Mouse (Mus musculus) cerebellum, postnatal 25 days (tissue): ENCODE data around the gene Gm10320.

Source experiments
- DNase-seq, 2 experiments: peaks; one replicate each; pipeline ENCODE4 v3.0.0; 2021; ENCODE audit warnings: mixed read lengths in 2 of 2

Gene Gm10320

DNA sequence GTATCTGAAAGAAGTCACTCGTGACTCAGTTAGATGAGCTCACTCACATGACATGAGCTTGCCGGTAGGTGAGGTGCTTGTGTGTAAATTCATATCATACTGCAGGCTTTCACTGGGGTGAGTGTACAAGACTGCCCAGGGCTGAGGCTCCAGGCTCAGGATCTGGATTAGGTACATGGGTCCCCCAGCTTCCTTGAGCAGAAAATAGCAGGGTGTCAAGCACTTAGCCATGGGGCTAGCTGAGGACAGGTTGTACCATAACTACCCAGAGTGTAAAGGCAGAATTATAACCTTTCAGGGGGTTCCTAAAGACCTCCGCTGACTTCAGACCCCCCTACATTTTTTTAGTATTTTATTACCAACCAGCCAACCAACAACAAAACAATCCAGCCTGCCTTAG lies at the start of gene Gm10320:
TSS of gene Gm10320 (minus strand) at position 93 of the 400 bp plus-strand sequence.
- DNase-seq = no peak

DNA sequence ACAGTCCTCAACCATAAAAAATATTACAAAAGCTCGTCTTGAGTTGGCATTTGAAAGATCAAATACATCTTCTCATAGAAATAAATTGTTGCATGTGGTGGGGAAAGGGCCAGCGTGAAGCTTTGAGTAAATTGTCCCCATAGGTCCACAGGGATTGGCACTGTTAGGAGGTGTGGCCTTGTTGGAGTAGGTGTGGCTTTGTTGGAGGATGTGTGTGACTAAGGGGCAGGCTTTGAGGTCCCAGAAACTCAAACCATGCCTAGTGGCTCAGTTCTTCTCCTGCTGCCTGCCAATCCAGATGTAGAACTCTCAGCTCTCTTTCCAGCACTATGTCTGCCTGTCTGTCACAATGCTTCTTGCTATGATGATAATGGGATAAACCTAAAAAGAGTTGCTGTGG lies 49.8 kb upstream of the Gm10320 start:
- DNase-seq = no peak

DNA sequence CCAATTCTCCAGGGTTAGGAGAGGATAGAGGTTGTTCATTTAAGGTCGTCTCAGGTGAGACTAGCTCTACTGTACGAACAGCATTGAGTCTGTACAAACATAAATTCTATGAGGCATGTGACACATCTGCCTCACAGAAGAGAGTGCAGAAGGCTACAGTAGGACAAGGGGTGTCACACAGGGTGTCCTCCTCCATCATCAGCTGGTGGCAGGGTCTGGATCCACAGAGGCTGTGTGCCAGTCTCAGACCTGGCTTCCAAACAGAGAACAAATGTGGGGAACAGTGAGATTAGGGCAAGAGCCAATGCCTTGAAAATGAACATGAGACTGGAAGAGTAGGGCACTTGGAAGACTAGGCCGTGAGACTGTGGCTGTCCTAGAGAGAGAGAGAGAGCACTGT lies 48.4 kb upstream of the Gm10320 start:
- no peak for DNase-seq

DNA sequence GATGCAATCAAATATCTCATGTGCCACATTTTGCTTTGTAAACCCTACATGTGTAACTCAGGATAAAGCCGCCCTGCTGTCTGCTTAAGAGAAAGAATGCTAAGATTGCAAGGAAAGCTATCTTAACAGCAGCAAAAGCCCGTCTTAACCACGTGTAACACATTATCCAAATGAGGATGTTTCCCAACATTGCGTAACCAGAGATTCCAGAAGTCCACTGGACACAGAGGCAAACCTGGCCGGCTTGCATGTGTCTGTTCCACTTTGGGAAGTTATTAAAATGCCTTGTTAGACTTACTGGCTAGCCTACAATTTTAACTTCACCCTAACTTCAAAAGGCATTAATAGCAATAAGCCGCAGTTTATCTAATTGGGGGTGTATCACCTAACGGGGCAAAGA lies 47.5 kb upstream of the Gm10320 start:
- DNase-seq = no peak

DNA sequence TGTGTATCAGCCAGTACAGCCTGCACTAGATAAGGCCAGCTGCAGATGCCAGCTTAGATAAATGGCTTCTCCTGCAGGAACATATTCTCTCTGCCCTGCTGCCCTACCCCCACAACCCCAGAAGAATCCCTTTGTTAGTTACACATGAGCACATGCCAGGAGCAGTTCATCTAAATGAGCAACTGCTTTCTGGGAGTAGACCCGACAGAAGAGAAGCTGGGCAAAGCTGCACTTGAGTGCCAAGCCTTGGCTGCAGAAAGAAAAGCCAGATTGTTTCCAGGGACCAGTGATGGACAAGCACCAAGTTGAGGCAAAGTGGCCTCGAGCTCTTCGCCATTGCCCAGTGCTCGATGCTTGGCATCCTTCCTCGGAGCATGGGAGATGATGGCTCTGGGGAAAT lies 46.8 kb upstream of the Gm10320 start:
- peak in 1 of 2 experiments; percentile 12 for DNase-seq

DNA sequence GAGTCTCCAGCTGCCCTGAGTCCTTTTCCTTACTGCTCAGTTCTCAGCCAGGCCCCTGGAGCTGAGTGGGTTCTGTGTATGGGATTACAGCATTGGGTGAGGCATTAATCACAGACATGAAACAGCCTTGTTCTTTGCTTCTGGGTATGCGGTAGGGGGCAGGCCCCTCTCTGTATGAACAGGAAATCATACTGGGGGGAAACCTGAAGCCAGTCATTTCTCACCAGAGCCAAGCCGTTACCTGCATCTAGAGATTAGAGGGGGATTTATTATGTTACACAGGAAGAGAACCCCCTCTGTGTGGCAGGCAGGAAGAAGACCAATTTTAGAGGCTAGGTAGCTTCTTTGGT lies 43.1 kb upstream of the Gm10320 start:
- DNase-seq = no peak

DNA sequence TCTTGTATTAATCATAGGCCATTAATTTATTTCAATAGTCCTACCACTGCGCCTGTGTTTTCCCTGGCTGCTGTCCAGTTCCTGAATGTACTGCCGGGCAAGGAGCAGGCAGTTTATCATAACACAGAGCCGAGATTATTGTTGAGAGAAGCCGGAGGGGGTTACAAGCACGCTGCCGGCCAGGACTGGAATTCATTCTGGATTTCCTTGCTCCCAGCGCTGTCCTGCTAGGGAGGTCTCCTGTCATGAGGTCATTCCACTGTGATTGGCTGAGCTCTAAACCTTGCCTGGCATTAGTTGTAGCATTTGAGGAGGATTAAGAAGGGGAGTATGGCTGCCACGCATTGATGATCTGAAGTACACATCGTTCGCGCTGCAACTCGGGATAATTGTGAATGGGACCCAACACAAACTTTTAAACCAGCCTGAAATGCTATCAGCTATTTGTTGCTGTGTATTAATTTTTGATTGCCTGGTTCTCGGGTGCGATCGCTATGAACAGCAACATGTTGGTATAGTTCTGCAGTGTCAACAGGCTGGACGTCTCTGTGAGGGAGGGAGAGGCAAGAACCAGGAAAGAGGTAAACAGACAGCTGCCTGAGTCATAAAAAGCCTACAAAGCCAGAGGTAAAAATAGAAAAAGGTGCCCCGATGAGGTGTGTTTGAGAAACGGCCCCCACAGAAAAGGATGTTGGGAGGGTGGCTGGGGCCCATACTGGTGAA lies 42.5 kb upstream of the Gm10320 start:
- DNase-seq = peak; percentile 27 to 65

DNA sequence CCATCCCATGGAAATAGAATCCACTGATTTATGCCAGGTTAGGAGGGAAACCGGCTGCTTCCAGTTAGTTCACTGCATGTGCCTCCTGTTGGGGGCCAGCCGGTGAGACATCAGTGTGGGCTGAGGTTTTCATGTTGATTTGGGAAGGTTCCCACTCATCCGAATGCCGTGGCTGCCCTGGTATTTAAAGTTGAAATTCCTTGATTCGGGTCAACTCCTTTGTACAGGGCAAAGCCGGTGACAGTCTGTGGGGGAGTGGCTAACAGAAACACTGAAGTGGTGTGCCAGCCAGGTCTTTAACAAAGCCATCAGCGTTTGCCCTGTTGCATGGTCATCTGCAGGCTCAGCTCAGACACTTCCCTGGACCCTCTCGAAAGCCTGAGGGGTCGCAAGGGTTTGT lies 41.6 kb upstream of the Gm10320 start:
- DNase-seq = peak; percentile 14 to 15

DNA sequence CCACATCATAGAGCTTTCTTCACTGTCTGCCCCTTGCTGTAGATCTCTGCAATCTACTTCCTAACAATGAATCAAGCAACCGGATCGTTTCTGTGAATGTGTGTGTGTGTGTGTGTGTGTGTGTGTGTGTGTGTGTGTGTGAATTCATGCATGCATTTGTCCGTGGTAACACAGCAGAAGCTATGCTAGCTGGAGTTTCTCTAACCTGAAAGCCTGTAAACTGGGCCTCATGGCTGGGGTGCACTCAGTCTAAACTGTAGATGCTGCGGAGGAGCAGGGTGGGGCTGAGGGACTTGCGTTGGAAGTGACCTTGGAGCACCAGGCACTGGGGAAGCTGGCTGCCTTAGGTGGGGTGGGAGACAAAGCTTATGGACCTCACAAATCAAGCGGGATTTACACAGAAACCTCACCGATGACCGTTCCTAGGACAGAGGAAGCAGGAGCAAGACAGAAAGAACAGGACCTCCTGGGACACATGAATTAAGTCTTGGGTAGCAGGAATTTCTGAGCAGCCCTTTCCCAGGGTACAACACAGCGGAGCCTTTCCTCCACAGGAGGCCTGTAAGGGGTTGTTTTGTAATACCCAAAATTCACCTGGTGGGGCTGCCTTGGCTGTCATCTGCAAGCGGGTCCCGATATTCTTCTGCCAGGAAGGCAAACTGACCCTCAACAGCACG lies 41.0 kb upstream of the Gm10320 start:
- no peak for DNase-seq

DNA sequence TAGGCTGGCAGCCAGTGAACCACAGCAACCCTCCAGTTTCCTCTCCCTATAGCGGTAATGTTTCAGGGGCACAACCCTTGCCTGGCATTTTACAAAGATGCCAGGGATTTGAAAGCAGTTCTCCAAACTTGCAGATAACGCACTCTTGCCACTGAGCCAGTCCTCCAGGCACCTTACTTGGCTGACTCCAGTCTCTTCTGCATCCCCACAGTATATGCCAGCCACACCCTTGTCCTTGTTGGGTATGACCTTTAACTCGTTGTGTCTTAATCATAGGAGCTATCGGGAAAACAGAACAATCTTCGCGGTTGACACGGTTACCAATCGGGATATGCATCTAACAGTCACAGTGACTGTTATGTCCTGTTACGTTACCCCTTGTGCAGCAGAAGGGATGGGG lies 40.2 kb upstream of the Gm10320 start:
- no peak for DNase-seq

DNA sequence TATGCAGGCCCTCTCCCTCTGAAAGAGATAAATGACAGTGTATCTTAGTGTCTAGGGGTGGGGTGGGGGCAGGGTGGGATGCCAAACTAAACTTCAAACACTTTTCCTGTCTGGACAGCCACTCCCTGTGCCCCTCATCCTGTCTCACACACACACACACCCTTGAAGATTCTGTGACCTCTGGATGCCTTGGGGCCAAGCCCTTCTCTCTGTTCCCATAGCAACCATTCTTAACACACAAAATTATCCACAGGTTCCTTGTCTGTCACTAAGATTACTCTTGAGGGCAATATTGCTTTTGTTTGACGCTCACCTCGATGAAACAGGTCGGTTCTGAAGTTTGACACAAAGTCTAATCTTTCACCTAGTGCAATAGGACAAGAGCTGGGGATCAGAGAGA lies 39.5 kb upstream of the Gm10320 start:
- no peak for DNase-seq

DNA sequence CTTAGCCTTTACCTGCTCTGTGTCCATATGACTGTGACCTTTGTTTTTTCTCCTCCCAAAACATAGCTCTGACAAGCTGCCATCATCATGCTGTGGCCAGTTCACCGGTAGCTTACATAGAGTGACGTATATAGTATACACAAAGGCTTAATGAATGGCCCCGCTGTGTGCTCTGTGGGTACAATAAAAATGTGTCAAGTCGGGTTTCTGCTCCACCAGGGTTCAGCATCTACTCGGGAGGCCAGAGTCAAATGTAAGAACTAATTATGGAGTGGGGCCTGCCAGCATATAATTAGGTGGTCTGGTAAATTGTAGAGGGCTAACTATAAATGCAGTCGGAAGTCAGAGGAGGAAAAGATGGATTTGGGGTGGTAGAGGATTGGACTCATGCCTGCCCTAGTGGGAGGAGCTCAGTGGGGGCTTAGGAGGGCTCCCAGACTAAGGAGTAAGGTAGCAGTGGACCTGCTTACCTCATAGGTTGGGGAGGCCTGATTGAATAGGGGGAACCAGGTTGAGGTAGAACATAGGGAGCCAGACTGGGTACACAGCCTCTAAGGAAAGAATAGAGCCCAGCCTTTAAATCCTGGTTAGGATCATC lies 32.0 kb upstream of the Gm10320 start:
- DNase-seq = no peak

DNA sequence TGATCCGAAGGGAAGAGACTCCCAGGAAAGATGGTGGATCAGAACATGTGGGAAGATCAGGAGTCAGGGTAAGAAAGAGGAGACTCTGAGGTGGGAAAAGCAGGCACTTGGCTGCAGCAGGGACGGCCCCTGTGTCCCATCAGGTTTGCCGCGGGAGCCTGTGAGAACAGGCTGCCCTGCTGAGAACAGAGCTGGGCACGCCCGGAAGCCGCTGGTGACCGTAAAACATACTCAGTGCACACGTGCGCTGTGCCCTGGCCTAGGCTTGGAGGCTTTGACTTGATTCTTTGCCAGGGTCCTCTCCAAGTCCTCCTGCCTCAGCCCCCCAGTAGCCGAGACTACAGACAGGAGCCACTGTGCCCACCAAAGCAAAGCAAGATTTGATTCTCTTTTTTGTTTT lies 26.5 kb upstream of the Gm10320 start:
- DNase-seq = no peak

DNA sequence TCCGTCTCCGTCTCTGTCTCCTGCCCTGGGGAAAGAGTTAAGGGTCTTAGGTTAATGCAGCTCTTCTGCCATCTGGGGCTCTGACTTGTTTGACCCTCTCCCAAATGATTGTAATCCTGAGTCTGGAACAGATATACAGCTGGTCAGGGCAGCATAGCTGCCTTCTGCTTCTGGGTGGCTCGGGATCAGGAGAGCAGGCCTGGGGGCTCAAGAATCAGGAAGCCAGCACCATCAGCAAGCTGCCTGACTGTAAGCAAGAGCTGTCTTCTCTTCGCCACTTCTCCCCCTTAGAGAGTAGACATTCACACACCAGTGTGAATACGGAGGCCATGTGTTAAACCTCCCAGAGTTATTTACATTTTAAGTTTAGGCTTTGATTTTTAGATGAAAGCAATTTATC lies 25.9 kb upstream of the Gm10320 start:
- DNase-seq = no peak

DNA sequence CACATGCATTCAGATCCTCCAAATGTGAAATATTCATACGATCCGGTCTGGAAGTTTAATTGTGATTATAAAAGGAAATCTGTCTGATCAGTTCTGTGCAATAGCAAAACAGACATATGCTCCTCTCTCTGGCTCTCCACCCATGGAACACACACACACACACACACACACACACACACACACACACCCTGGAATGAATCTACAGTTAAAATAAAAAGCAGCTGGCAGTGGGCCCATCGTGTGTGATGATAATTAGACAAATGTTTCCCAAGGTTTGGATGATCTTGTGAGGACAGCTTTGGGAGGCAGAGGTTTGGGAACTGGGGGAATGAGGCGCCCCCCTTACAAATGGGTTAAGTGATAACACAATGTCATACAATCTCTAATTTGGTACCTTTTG lies 25.2 kb upstream of the Gm10320 start:
- DNase-seq = no peak

DNA sequence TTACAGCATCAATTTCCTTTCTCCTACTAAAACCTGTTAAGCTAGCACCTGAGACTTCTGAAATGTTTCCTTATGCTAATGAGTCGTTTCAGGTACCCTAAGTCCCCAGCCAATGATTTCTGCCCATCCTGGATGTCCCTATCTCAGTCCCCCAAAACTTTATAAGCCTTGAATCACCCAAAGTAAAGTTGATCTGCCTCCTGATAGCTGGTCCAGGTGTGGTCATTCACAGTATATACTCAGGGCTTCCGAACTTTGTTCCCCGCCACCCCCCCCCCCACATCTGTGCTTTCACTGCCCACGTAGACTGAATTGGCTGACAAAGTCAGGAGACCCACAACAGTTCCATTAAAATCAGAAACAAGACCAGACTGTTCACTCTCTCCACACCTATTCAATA lies 20.3 kb upstream of the Gm10320 start:
- DNase-seq = no peak

DNA sequence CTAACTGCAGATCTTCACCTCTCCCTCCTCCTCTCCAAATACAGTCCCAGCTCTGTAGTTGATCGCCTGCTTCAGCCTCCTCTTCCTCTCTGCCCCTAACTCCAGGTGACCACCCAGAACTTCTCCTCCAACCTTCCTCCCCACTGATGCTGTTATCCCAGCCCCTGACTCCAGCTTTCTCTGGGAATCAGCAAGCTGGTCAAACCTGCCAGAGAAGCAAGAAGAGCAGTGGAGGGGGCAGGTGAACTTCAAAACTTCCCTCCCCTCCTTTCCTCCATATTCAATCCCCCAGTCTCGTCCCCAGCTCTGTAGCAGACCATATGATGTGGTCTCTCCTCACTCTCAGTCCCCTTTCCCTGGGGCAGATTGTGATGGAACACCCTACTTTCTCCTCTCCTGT lies 15.9 kb upstream of the Gm10320 start:
- no peak for DNase-seq

DNA sequence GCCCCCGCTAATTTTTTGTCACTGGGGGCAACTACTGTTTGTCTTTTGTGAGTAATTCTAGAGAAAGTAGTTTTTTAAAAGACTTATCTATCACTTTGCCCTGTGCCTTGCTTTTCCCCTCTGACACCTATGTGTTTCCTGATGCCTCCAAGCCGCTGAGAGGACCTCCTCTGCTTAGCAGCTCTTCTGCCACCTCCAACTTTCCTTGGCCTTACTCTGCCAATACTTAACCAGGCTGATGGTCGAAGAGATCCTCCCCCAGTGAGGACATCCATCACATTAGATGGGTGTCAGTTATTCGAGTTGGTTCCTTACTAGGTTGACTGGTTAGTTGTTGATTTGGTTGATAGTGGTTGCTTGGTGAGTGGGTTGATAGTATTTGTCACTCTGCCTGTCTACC lies 14.7 kb upstream of the Gm10320 start:
- DNase-seq = no peak

DNA sequence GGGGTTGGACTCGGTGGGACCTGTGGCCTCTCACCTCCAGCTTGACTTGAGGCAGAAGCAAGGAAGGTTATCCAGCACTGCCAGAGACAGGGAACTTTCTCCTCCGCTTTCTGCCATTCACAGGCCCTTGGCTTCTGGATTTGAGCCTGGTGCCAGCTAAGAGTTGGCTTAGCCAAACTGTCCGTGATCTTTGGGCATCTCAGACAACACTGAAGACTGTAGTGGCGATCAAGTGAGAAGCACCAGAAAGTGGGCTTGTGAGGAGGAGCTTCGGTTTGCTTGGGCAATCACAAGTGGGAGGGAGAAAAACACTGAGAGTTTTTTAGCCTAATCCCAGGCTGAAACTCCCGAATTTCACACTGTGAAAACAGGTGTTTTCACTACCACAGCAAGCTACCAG lies 14.2 kb upstream of the Gm10320 start:
- DNase-seq = no peak

DNA sequence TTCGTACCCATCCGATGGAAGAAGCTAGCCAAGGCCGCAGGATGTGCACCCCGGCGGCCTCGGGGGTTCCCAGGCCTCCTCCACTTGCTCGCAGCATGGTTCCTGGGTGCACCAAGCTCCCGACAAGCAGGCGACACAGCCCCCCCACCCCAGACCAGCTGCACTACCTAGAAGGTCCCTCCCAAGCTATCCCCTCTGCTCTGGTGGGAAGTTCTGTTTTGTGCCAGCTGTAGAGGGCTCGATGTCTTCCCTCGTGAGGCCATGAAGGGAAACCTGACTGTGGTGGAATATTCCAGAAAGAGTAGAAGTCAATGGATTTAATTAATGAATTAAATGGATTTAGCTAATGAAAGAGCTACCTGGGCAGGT lies 13.7 kb upstream of the Gm10320 start:
- no peak for DNase-seq

DNA sequence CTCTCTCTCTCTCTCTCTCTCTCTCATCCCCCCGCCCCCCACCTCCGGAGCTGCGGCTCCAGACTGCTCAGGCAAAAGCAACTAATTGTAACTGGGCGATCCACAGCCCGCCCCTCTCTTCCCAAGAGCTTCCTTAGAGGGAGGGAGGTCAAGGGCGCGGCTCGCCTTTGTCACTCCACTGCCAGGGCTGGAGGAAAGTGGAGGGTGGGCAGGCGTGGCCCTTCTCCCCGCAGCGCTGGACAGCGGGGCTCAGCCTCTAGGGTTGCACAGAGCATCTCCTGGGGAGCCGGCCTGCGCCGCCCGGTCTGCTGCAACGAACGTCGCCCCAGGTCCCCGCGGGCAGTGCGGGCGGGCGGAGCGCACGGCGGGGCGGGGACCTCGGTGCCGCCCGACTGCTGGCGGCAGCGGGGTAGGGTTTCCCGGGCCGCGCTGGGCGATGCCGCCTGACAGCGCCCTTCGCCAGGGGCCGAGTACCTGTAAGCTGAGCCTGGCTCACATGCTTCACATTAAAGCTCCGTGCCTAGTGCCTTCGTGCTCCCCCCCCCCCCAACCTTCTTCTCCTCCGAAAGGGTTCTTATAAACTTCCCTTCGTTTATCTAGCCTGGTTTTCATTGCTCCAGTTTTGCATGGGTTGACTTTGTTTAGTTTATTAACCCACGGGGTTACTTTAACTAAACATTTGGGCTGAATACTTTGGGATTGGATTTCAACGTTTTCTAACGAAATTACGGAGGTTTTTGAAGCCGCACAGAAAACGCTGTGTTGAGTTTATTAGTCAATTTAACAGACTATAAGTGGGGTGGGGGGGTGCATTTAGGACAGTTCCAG lies 13.1 kb upstream of the Gm10320 start:
- DNase-seq = peak; percentile 17 to 20

DNA sequence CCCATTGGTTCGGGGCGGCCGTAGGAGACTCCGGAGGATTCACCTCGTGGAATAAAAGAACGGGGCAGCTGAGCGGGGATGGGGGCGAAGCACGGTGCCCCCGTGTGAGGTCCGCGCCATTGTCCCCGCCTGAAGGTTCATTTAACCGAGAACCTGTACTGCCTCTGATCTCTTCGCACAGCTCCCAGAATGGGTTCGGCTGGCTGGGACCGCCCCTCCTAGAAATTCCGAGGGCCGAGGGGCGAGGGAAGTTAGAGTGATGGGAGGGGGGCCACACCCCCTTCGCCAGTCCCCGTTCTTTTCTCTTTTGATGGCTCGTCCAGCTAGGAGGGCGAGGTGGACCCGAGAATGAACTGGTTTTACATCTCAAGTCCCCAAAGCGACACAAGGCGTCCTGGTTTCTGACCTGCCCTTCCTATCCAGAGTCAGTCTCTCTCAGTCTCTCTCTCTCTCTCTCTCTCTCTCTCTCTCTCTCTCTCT lies 12.4 kb upstream of the Gm10320 start:
- peak in 1 of 2 experiments; percentile 10 for DNase-seq

DNA sequence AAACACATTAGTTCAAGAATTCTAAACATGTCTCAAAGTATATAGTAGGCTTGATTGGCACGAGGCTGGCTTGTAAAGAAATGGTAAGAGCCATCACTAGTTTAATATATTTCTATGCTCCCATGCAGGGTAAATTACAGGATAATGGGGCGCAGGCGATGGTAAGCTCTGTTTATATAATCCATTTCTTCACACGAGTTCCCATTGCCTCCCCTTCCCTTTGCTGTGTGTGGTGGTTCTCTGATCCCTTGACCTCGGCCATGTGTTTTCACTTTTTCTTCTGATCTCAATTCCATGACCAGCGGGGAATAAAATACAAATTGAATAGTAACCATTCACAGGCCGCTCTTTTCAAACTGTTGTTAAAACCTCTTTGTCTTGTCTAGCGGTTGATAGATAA lies 11.8 kb upstream of the Gm10320 start:
- DNase-seq = no peak
